Mouse (Mus musculus) heart, postnatal 0 days (tissue): ENCODE measurements around the gene Slc9a9. TPM values are rescaled to one million over a fixed set of nuclear protein-coding genes. Genes with fewer than 3 reads are reported as not detected.

Experiments used
- ATAC-seq: fragments of 200-750 bp; cut with Nextera tagmentation; 2 replicates; pipeline ENCODE4 v1.8.0; 2017; ENCODE audit warnings: low read depth, moderate number of reproducible peaks, moderate library complexity; ENCODE audit not compliant: insufficient read depth
- DNase-seq: peaks from one replicate; pipeline ENCODE4 v3.0.0-alpha.2; 2016; ENCODE audit warnings: low spot score
- H3K27ac ChIP-seq: fragments of 300-500 bp; sonication (generic); 2 replicates; pipeline ENCODE4 v1.5.1; 2014; ENCODE audit warnings: low read depth, mild to moderate bottlenecking
- H3K27me3 ChIP-seq: fragments of 300-500 bp; sonication (generic); 2 replicates; pipeline ENCODE4 v1.6.1; 2014; ENCODE audit warnings: low read length, mixed read lengths; ENCODE audit not compliant: control insufficient read depth, insufficient read depth
- H3K36me3 ChIP-seq: fragments of 300-500 bp; sonication (generic); replicated peaks from 2 replicates; pipeline ENCODE4 v1.6.1; 2014; ENCODE audit warnings: low read length, mixed read lengths; ENCODE audit not compliant: control insufficient read depth, insufficient read depth
- H3K4me1 ChIP-seq: fragments of 300-500 bp; sonication (generic); 2 replicates; pipeline ENCODE4 v1.6.1; 2014; ENCODE audit warnings: antibody characterized with exemption; ENCODE audit not compliant: control insufficient read depth, insufficient read depth
- H3K4me2 ChIP-seq: fragments of 300-500 bp; sonication (generic); 2 replicates; pipeline ENCODE4 v1.6.1; 2014; ENCODE audit warnings: low read depth, mild to moderate bottlenecking, low read length, moderate library complexity
- H3K4me3 ChIP-seq: fragments of 300-500 bp; sonication (generic); 2 replicates; pipeline ENCODE4 v1.5.1; 2014; ENCODE audit warnings: low read depth, low read length
- H3K9ac ChIP-seq: fragments of 300-500 bp; sonication (generic); replicated peaks from 2 replicates; pipeline ENCODE4 v1.6.1; 2014; ENCODE audit warnings: low read depth, low read length, mixed read lengths
- H3K9me3 ChIP-seq: fragments of 300-500 bp; sonication (generic); replicated peaks from 2 replicates; pipeline ENCODE4 v1.6.1; 2016; ENCODE audit warnings: low read length; ENCODE audit not compliant: control insufficient read depth
- CTCF ChIP-seq: IDR thresholded peaks from 2 replicates; pipeline ENCODE4 v1.5.1; 2016; ENCODE audit warnings: antibody characterized with exemption, control low read depth, low read depth
- EP300 ChIP-seq: IDR thresholded peaks from 2 replicates; pipeline ENCODE4 v1.6.1; 2016; ENCODE audit warnings: antibody characterized with exemption, low read depth
- WGBS: fragments of 180-500 bp; shearing (Covaris S2); extraction: QIAGEN DNeasy Blood & Tissue Kit; methylation state at CpG from one replicate; pipeline ENCODE4 v1.1.7; 2014; 5-methylcytosine and 5-hydroxymethylcytosine counted together
- polyA plus RNA-seq: library from polyadenylated mRNA; unstranded; fragments of >200 nt; fragmentation: Nextera tagmentation; extraction: Ambion mirVana; gene quantifications from 2 replicates; pipeline ENCODE4 v1.2.1, GENCODE M21; 2015
- total RNA-seq: library from RNA; depleted of rRNA; stranded (reverse); fragments of >200 nt; gene quantifications from 2 replicates; pipeline ENCODE4 v1.2.3, GENCODE M21; 2014; ENCODE audit warnings: low replicate concordance

The Slc9a9 gene
- total and polyA plus RNA-seq, 2 experiments from 2014 or later = 1.9 to 7.1 TPM

- no peak overlapping the region for H3K4me3 ChIP-seq
Observed at GRCm38 (mm10) chr9:94681095-94681487, 11.4 kb downstream of the Slc9a9 start.

DNA sequence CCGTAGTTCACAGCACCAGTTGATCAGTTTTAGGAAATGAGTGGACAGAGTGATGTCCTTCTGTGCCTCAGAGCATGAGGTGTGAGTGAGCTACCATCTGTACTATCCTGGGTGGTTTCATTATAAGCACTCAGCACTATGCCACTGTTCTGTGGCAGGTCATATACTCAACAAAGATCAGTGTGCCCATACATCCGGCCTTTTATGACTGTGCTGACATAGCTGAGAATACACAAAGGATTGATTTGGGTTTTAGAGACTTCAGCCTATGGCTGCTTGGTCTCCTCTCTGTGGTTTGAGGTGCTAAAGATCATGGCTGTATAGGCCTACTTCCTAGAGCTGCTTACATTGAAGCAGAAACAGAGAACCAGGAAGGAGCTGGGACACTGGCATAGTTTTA, 12.6 kb downstream of the Slc9a9 start:
- TF ChIP-seq CTCF = no peak
- TF ChIP-seq EP300 = no peak

More at GRCm38 (mm10) chr9:94681095-94681487, 11.4 kb downstream of the Slc9a9 start:
- H3K27me3 ChIP-seq = no peaks in the 10 kb centered on the region
- H3K9me3 ChIP-seq = no peaks in the 10 kb centered on the region
- no peak overlapping the region for H3K4me2 ChIP-seq
- no peaks in the 10 kb centered on the region for H3K4me1 ChIP-seq
- no peak for ATAC-seq
- no peak for TF ChIP-seq EP300
- TF ChIP-seq CTCF = no peak
- DNase-seq = no peak
- no peak overlapping the region for H3K27ac ChIP-seq
- H3K9ac ChIP-seq = no peak overlapping the region
- 69% methylated on average over 8 of the region's 8 CpGs for WGBS
- no peaks in the 10 kb centered on the region for H3K36me3 ChIP-seq

DNA sequence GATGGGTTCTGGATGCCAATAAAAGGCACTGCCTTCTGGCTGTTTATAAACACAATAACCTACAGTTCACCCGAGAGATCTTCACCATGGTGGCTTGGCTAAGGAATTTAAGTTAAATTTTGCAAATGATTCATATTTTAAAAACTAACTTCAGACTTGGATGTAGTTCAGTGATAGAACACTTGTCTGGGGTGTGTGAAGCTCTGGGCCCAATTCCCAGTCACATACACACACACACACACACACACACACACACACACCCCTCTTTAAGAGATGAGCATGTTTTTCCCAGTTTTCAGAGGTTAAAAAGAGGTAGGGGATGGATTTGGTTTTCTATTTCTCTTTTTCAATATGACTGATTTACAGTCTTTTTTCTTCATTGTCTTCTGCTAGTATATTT, 15.9 kb downstream of the Slc9a9 start:
- H3K27me3 ChIP-seq = no peaks in the 10 kb centered on the region
- H3K4me1 ChIP-seq = no peaks in the 10 kb centered on the region
- H3K4me3 ChIP-seq = no peak overlapping the region
- TF ChIP-seq EP300 = no peak
- no peak for TF ChIP-seq CTCF
- ATAC-seq (no peak), DNase-seq (no peak)
- 79% methylated on average over 1 of the region's 1 CpGs for WGBS
- no peaks in the 10 kb centered on the region for H3K36me3 ChIP-seq
- H3K9me3 ChIP-seq = no peaks in the 10 kb centered on the region
- no peak overlapping the region for H3K27ac ChIP-seq
- H3K4me2 ChIP-seq = no peak overlapping the region
- no peak overlapping the region for H3K9ac ChIP-seq

More for the DNA sequence above, 12.6 kb downstream of the Slc9a9 start:
- H3K9me3 ChIP-seq = no peaks in the 10 kb centered on the region
- ATAC-seq = no peak
- no peaks in the 10 kb centered on the region for H3K4me1 ChIP-seq
- H3K27ac ChIP-seq = no peak overlapping the region
- no peak overlapping the region for H3K4me3 ChIP-seq
- H3K9ac ChIP-seq = no peak overlapping the region
- DNase-seq = no peak
- WGBS = 77% methylated on average over 2 of the region's 2 CpGs
- H3K4me2 ChIP-seq = no peak overlapping the region
- H3K27me3 ChIP-seq = no peaks in the 10 kb centered on the region
- H3K36me3 ChIP-seq = no peaks in the 10 kb centered on the region

DNA sequence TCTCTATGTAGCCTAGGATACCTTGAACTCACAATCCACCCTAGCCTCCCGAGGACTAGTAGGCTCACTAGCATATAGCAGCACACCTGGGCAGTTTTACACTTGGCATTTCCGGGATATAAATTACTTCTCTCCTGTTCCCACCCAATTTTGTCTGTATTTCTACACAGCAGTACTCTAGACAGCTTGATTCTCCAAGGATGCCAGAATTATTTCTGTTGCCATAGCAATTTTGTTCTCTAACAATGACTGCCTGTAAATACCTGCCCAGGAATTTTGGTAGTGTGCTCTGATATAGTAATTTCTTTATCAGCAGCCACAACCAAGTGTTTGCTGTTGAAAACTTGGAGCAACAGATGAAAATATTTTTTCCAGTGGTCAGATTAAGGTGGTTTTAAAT, 16.7 kb downstream of the Slc9a9 start:
- peaks cover 3% of the 10 kb centered on the region for H3K4me1 ChIP-seq
- ATAC-seq = no peak
- 80% methylated on average over 2 of the region's 2 CpGs for WGBS

DNA sequence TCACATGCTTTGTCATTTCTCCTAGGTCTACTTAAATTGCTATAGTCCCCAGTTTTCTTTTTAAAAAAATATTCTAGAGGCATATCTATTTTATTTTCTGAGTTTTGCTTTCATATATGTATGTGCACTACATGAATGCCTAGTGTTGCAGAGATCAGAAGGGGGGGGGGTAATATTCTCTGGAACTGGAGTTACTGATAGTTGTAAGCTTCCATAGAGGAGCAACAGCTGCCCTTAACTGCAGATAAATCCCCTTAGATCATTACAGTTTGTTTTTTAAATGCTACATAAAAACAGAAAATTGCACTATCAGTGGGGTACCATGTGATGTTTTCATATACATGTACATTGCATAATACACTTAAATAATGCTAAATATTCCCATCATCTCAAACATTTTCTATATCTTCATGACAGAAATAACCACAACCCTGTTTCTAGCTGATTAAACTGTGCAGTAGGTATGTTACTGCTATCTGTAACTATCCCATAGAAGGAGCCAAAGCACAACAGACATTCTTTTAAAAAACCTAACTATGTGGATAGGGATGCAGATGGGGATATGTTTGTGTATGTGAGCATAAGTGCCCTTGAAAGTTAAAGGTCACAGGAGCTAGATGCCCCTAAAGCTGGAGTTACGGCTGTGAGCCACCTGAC, 17.6 kb downstream of the Slc9a9 start:
- H3K9ac ChIP-seq = no peak overlapping the region
- peaks cover 12% of the 10 kb centered on the region for H3K4me1 ChIP-seq
- ATAC-seq (no peak), DNase-seq (no peak)
- H3K9me3 ChIP-seq = no peaks in the 10 kb centered on the region
- no peak for TF ChIP-seq CTCF
- no peak for TF ChIP-seq EP300
- no peaks in the 10 kb centered on the region for H3K27me3 ChIP-seq
- H3K4me2 ChIP-seq = no peak overlapping the region
- 96% methylated on average over 1 of the region's 1 CpGs for WGBS
- H3K27ac ChIP-seq = no peak overlapping the region
- H3K36me3 ChIP-seq = no peaks in the 10 kb centered on the region
- no peak overlapping the region for H3K4me3 ChIP-seq

More for the DNA sequence above, 16.7 kb downstream of the Slc9a9 start:
- no peak for DNase-seq
- no peak overlapping the region for H3K4me3 ChIP-seq
- no peak overlapping the region for H3K4me2 ChIP-seq
- H3K36me3 ChIP-seq = no peaks in the 10 kb centered on the region
- no peak overlapping the region for H3K9ac ChIP-seq
- no peaks in the 10 kb centered on the region for H3K27me3 ChIP-seq
- H3K9me3 ChIP-seq = no peaks in the 10 kb centered on the region
- TF ChIP-seq EP300 (no peak), CTCF (no peak)
- no peak overlapping the region for H3K27ac ChIP-seq
